Mouse (Mus musculus) kidney, adult 2 months (tissue): ENCODE data around the gene Mrtfb. TPM values are rescaled to one million over a fixed set of nuclear protein-coding genes. Genes with fewer than 3 reads are reported as not detected.

Source experiments
- DNase-seq: peaks from one replicate; pipeline ENCODE4 v3.0.0; 2021
- H3K27ac ChIP-seq: fragments of 200-500 bp; 2 replicates; pipeline ENCODE4 v1.5.1; 2012; ENCODE audit warnings: low read depth, low read length, control low read depth, inconsistent platforms; ENCODE audit not compliant: insufficient read depth
- H3K27me3 ChIP-seq: fragments of 200-500 bp; replicated peaks from 2 replicates; pipeline ENCODE4 v1.6.1; 2012; ENCODE audit warnings: mild to moderate bottlenecking, moderate library complexity, low read length, inconsistent platforms; ENCODE audit not compliant: control insufficient read depth, insufficient read depth
- H3K36me3 ChIP-seq: fragments of 200-500 bp; 2 replicates; pipeline ENCODE4 v1.6.1; 2012; ENCODE audit warnings: mild to moderate bottlenecking, moderate library complexity, low read length, inconsistent platforms; ENCODE audit not compliant: control insufficient read depth, insufficient read depth
- H3K4me1 ChIP-seq: fragments of 200-500 bp; 2 replicates; pipeline ENCODE4 v1.6.1; 2011; ENCODE audit warnings: low read length; ENCODE audit not compliant: control insufficient read depth, insufficient read depth
- H3K4me3 ChIP-seq: fragments of 200-500 bp; 2 replicates; pipeline ENCODE4 v1.5.1; 2011; ENCODE audit warnings: mild to moderate bottlenecking, low read depth, low read length, control low read depth; ENCODE audit not compliant: insufficient read depth
- CTCF ChIP-seq: fragments of 200-500 bp; conservative IDR thresholded peaks from 2 replicates; pipeline ENCODE4 v1.5.1; 2011; ENCODE audit warnings: low read depth, mild to moderate bottlenecking, control low read depth, low read length, moderate library complexity, mixed read lengths; ENCODE audit not compliant: insufficient read depth, insufficient read length
- POLR2A ChIP-seq: fragments of 200-500 bp; IDR thresholded peaks from one replicate; pipeline ENCODE4 v1.6.1; 2011; ENCODE audit warnings: low read depth, low read length, control low read depth
- WGBS: fragments of 180-500 bp; shearing (Covaris S2); methylation state at CpG from one replicate; pipeline ENCODE4 v1.1.7; 2018; 5-methylcytosine and 5-hydroxymethylcytosine counted together
- polyA plus RNA-seq: library from polyadenylated mRNA; depleted of rRNA; stranded (reverse); fragments of >200 nt; gene quantifications from 2 replicates; pipeline ENCODE4 v1.2.3, GENCODE M21; 2012

Gene Mrtfb
- polyA plus RNA-seq, 1 experiment, result 6.0 TPM

DNA sequence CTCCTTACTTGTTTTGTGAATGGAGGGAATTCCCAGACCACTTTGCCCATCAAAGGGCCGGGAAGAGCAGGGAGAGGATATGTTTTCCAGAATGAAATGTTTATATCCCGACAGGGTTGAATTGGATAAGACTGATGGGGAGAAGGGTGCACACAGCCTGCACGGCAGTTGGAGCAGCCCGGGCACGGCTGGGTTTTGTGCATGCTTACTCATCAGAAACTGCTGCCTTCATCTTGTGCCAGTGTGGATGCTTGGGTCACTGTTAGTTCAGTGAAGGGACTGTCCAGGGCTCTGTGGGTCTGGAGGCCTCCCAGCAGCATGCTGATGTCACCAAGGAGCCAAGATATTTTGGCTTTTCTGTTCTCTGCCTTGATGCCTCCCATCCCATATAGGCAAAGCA, 6.2 kb upstream of the Mrtfb start:
- H3K4me3 ChIP-seq, result no peak overlapping the region
- no peaks in the 10 kb centered on the region for H3K27me3 ChIP-seq
- no peak for DNase-seq
- 71% methylated on average over 5 of the region's 5 CpGs for WGBS
- TF ChIP-seq POLR2A (no peak), CTCF (no peak)
- H3K27ac ChIP-seq, result no peak overlapping the region
- H3K36me3 ChIP-seq, result no peaks in the 10 kb centered on the region
- H3K4me1 ChIP-seq, result no peaks in the 10 kb centered on the region

DNA sequence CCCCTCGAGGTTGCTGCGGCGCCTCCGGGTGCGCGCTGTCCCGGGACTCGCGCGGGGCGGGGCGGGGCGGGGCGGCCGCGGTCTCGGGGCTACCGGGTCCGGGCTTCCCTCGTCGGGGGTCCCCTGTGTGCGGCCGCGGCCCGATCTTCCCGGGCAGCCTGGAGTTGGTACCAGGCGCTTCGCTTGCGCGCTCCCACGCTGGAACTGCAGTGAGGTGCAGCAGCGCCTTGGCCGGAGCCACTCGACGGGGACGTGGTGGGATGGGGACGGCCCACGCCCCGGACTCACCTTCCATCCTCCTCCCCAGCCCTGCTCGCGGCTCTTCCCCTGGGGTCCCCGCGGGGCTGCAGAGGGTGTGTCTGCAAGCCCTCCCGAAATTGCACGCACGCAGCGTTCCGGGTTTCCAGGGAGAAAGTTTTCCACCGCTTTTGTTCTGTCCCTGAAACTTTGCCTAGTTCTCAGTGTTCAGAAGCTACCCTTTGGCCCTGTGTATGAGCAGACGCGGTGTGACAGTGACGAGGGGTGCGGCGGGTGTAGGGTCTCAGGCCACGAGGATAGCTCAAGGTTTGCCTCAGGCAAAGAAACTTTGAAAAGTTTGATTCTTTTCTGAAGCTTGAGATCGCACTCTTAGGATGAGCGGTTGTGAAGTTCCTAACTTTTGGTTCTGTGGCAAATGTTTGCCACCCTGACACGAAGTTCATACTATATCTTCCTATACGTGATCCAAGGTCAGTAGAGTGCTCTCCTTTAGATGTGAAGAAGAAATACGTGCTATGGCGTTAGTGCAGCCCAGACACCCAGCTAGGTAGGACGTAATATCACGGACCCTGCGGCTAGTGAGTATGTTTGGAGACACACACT, 616 bp downstream of the Mrtfb start:
- 5% methylated on average over 56 of the region's 64 CpGs for WGBS
- Histone ChIP-seq H3K4me3 (peak overlapping the region; percentile 77), H3K27me3 (no peaks in the 10 kb centered on the region), H3K4me1 (peaks cover 6% of the 10 kb centered on the region), H3K27ac (peak overlapping the region; percentile 91), H3K36me3 (no peaks in the 10 kb centered on the region)
- no peak for DNase-seq
- TF ChIP-seq POLR2A, result no peak
- no peak for TF ChIP-seq CTCF

DNA sequence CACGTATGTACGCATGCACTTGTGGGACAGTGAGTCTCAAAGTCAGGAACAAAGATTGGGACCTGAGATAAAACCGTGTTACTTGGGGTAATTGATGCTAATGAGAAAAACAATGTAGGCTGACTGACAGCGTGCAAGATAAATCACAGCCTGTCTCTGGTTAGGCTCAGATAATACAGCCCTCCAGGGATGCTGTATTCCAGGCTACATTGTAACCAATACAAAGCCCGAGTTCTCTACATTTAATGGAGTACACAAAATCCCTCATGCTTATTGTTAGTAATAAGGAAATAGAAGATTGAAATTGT, 1.2 kb downstream of the Mrtfb start:
- H3K27me3 ChIP-seq, result no peaks in the 10 kb centered on the region
- H3K36me3 ChIP-seq, result no peaks in the 10 kb centered on the region
- TF ChIP-seq POLR2A (no peak), CTCF (no peak)
- WGBS, result 37% methylated on average over 5 of the region's 5 CpGs
- peak overlapping the region; percentile 77 for H3K4me3 ChIP-seq
- no peak overlapping the region for H3K27ac ChIP-seq
- H3K4me1 ChIP-seq, result peaks cover 6% of the 10 kb centered on the region
- DNase-seq, result no peak

DNA sequence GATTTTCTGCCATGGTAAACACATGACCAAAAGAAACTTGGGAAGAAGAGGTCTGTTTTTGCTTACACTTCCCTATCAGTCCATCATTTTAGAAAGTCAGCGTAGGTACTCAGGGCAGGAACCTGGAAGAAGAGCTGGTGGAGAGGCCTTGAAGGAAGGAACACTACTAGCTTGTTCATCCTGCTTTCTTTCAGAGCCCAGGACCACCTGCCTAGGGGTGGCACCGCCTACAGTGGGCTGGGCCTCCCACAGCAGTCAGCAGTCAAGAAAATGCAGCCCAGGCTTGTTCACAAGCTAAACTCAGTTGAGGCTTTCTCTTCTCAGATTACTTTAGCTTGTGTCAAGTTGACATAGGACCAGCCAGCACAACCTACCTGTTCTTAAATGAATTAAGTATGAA, 2.7 kb downstream of the Mrtfb start:
- H3K36me3 ChIP-seq, result no peaks in the 10 kb centered on the region
- no peaks in the 10 kb centered on the region for H3K27me3 ChIP-seq
- WGBS, result 85% methylated on average over 2 of the region's 2 CpGs
- TF ChIP-seq CTCF (no peak), POLR2A (no peak)
- no peak overlapping the region for H3K27ac ChIP-seq
- DNase-seq, result no peak
- no peak overlapping the region for H3K4me3 ChIP-seq
- H3K4me1 ChIP-seq, result peaks cover 6% of the 10 kb centered on the region

DNA sequence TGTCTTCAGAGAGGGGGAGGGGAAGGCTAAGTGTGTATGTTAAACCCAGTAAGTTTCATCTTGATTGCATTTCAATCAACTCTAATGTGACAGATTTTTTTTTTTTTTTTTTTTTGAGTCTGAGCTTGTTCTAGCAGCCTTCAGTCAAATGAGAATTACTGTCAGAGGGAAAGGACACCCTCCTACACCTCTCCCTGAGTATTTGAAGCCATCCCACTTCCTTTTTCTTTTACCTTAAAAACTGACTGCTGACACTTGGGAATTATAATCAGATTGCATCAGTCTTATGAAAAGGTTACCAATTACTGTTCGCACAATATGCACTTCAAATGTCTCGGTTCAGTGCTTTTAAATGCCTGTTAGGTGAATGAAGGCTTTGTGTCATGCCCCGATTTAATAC, 10.0 kb downstream of the Mrtfb start:
- 42% methylated on average over 3 of the region's 3 CpGs for WGBS
- DNase-seq, result no peak
- Histone ChIP-seq H3K4me1 (no peaks in the 10 kb centered on the region; the same call in 1 of the 2 replicates), H3K27me3 (no peaks in the 10 kb centered on the region), H3K36me3 (no peaks in the 10 kb centered on the region), H3K4me3 (no peak overlapping the region), H3K27ac (no peak overlapping the region)
- TF ChIP-seq POLR2A, result no peak
- no peak for TF ChIP-seq CTCF

DNA sequence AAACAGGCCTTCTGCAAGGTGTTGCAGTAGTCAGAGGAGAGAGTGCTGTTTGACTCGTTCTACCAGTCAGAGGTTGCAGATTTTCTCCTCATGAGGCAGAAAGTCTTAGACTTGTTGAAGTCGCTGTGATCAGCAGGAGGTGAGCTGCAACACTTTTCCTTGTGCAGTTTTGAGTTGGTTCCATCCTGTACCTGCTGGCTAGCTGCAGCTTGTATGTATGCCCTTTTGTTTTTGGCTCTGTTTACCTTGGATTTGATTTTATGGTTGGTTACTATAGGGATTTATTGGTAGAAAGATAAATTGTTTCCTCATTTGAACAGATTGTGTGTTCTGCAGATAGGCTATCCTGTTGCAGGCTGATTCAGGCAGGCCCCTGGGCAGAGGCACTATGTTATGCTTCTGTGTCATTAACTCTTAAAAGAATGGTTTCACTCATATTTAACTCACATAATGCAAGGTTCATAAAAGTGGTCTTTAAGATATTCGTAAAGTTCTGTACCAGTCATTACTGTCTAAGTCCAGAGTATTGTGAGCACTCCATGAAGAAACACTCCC, 11.1 kb downstream of the Mrtfb start:
- Histone ChIP-seq H3K27me3 (no peaks in the 10 kb centered on the region), H3K4me3 (no peak overlapping the region), H3K36me3 (no peaks in the 10 kb centered on the region), H3K27ac (no peak overlapping the region), H3K4me1 (no peaks in the 10 kb centered on the region; the same call in 1 of the 2 replicates)
- no peak for DNase-seq
- TF ChIP-seq POLR2A, result no peak
- TF ChIP-seq CTCF, result no peak
- WGBS, result 78% methylated on average over 3 of the region's 3 CpGs

DNA sequence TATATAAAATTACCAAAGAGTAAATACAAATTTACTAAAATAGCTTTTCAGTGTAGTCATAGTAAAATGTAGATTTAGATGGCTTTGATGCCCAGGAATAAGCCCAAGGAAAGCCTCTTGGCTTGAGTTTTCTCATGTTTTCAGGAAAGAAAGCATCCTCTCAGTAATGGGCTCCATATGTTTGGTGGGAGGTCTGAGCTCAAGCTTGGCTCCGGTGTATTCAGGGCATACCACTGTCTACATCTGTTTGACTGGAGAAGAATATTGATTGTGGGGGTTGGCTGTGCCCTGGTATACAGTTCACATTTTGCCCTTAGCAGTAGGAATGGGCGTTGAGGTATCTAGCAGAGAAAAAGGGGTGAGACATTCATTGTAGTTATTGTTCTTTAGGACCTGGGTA, 13.1 kb downstream of the Mrtfb start:
- Histone ChIP-seq H3K36me3 (no peaks in the 10 kb centered on the region), H3K27me3 (no peaks in the 10 kb centered on the region), H3K4me3 (no peak overlapping the region), H3K27ac (no peak overlapping the region), H3K4me1 (no peaks in the 10 kb centered on the region; the same call in 1 of the 2 replicates)
- no peak for DNase-seq
- TF ChIP-seq POLR2A, result no peak
- TF ChIP-seq CTCF, result no peak
- 99% methylated on average over 2 of the region's 2 CpGs for WGBS
